Mouse (Mus musculus) spleen, adult 2 months (tissue): Measurements from ENCODE around the gene Patz1.

Source experiments
- CTCF ChIP-seq: fragments of 200-500 bp; IDR thresholded peaks from 2 replicates; pipeline ENCODE4 v1.5.1; 2011; ENCODE audit warnings: mild to moderate bottlenecking, inconsistent platforms; ENCODE audit not compliant: insufficient read depth, insufficient read length, insufficient replicate concordance; ENCODE audit errors: extremely low read depth
- POLR2A ChIP-seq: fragments of 200-500 bp; IDR thresholded peaks from 2 replicates; pipeline ENCODE4 v1.6.1; 2011; ENCODE audit warnings: low read depth, low read length, inconsistent platforms

DNA sequence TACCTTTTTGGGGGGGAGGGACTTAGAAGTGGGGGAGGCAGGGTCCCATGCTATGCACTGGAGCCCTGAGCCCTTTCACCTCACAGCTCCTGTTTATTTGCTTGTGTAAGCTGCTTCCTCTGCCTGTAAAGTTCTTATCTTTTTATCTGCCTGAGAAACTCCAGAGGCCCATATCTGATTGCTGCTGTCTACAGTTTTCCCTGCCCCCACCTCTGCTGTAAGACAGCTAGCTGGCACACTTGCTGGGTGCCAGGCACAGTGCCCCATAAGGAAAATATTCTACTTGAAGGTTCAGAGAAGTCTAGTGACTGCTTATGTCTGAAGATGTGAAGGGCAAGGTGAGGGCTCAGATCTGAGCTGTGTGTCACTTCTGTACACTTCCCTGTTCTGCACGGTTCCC is 24.6 kb downstream of the Patz1 start:
- TF ChIP-seq CTCF (no peak), POLR2A (no peak)
